Mouse (Mus musculus) left cerebral cortex, postnatal 10 days (tissue): ENCODE measurements around the gene Ilk. TPM values are rescaled to one million over a fixed set of nuclear protein-coding genes. Genes with fewer than 3 reads are reported as not detected.

Experiments used
- DNase-seq, 2 experiments: peaks; one replicate each; pipeline ENCODE4 v3.0.0; 2021 to 2022; ENCODE audit warnings: low spot score in 2 of 2, mixed read lengths in 1 of 2; ENCODE audit errors: extremely low spot score in 1 of 2
- intact Hi-C: fragments of 180-260 bp; cut with DNase I; formaldehyde crosslinking; loops from one replicate; pipeline ENCODE4 v1.15.1; 2025
- total RNA-seq, 2 experiments: library from RNA; stranded (reverse); gene quantifications; 2 replicates each; pipeline ENCODE4 v1.2.3; 2021

The Ilk gene
- total RNA-seq, 2 experiments from 2014 or later, result 97.7 to 117 TPM

DNA sequence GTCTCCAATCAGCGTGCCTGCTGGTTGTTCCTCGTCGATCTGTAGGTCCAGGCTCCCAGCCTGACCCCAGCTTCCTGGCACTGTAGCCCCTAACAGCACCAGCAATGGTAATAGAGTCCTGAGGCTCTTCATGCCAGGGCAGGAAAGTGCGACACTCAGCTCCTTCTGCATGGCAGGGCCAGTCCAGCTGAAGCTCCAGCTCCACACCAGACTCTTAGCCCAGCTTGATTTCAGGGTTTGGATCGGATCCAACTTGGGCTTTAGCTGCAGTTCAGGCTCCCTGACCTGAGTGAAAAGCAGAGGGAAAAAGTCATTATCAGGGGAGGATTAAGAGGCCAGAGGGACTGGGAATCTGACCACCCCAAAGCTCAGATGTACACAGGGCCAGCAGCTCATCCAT is 36.6 kb downstream of the Ilk start:
- intact Hi-C loops, result no loop called here
- no peak for DNase-seq

DNA sequence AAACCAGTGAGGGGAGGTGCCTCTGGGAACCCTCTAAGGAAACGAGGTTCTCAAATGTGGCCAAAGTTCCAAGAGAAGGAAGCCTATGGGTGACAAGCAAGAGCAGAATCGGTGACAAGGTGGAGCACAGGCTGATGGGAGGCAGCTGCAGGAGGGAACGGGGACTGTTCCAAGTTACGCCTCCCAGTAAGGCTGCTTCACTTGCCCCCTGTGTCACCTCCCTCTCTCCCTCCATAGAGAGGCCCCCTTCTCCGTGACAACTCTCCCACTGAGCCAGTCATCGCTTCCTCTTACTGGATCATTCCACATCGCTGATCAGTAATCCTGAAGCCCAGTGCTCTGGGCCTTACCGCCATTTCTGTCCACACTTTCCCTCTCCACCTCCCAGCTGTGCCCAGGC is 38.3 kb downstream of the Ilk start:
- no peak for DNase-seq
- intact Hi-C loops, result no loop called here

DNA sequence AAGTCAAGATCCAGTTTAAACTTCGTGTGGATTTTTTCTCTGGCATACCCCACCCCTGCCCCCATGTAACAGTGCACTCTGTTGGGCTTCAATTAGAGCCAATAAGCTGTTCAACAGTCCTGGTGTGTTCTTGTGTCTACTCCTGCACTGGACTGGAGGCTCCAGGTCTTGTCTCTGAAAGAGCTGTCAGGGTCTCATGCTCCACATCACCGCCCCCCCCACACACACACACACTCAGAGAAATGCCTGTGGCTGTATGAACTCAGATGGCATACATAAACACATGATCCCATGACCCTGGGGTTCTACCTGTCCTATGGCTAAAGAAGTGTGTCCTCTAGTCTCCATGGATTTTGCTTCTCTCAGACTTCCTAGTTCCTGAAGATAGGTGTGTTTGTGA is 39.6 kb downstream of the Ilk start:
- no peak for DNase-seq
- intact Hi-C loops, result no loop called here

DNA sequence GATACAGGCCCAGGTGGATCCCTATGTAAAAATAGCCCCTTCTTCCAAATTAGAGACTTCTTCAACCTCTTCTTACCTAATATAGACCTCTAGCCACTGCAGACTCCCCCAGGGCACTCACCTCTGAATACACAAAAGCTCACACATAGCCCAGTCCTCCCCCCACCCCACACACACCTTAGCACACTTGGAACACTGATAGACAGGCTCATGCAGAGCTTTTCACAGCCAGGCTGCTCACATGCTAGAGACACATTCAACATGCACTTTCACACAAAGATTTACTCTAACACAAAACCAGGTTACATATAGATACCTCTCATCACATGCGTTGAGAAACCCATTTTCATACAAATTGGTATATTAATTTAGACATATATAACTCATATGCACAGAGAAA is 40.9 kb downstream of the Ilk start:
- intact Hi-C loops, result no loop called here
- no peak for DNase-seq

DNA sequence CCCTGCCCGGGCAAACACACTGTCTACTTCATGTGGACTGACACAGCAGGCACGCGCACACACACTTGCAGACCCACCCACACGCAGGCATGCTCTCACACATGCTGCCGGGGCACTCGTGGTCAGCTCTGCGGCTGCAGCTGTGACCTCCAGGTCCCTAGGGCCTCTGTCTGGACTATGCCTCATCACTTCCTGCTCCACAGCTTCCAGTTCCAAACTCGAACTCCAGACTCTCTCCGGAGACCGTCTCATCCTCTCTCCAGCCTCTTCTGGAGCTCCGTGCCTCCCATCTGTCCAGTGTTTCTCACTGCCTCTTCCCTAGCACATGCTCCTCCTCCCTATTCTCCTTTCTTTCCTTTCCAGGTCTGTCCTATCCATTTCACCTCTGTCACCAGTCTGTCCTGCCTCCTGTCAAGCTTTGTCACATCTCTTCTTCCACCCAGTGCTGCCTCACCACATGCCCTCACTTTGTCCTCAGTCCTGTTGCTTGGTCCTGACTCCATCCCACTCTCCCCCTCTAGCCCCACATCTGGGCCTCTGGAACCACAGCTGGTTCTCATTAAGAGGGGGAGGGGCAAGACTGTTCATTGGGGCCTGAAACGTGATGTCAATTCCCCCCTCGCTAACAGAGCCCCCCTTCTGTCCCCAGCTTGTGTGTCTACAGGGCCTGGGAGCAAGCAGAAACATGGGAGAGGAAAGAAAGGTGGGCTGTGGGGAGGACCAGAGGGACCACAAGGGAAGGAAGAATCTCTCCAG is 41.6 kb downstream of the Ilk start:
- DNase-seq, result peak in 1 of 2 experiments; percentile 76
- intact Hi-C loops, result no loop called here

DNA sequence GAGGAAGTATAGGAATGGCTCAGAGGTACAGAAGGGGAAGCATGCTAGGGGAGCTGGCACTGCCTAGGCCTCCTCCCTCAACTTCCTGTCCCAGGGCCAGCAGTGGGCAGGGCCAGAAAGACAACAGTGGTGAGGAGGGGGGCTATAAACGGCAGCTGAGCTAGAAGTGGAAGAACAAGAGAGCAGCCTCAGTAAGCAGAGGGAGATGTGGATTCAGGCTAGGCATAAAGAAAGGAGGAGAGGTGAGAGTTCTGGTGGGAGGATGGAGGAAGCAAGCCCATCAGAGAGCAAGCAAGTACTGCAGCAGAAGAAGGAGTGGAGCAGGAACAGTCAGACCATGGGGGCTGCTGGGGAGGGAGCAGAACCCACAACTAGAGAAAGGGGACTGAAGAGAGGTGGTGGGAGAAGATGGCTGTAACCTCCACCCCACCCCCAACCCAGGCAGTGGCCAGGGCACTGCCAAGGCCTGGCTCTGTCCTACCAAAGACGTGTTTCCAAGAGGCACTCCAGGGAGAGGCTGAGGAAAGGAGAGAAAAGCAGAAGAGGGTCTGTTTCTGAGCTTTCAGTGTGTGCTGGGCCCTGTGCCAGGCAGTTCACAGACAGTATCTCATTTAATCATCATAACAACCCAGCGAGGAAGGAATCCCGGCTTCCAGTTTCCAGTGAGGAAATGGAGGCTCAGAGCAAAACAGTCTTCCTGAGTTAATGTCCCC is 42.3 kb downstream of the Ilk start:
- DNase-seq, result no peak
- intact Hi-C loops, result no loop called here

DNA sequence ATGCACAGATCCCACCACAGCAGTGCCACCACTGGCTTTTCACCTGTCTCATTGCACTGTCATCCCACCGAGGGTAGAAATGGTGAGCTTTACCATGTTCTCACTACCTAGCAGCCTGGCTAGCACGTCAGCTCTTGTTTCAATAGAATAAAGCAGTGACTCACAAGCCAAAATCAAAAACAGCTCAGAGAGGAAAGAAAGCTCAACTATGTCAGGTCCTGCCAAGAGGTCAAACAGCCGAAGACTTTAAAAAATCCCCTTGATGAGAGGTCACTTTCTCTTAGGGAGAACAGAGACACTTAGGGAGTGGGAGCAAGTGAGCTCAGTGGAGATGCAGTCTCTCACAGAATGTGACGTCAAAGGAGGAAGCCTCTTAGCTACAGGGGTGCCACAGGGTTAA is 47.5 kb downstream of the Ilk start:
- no peak for DNase-seq
- intact Hi-C loops, result no loop called here

DNA sequence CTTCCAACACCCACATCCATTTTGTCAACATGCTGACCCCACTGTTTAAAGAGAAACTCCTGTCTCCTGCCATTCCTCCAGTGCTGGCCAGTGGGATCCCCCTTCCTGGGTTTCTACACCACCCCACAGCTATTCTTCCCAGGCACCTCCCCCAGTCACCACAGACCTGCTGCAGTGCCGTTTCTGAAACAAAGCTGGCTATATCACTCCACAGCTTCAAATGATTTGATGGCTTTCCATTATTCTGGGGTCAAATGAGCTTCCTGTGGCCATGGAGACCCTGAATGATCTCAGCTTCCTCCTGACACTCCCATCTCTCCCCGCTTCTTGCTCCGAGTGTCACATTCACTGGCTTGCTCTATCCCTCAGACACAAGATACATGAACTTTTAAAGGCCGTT is 48.2 kb downstream of the Ilk start:
- DNase-seq, result no peak
- intact Hi-C loops, result no loop called here

DNA sequence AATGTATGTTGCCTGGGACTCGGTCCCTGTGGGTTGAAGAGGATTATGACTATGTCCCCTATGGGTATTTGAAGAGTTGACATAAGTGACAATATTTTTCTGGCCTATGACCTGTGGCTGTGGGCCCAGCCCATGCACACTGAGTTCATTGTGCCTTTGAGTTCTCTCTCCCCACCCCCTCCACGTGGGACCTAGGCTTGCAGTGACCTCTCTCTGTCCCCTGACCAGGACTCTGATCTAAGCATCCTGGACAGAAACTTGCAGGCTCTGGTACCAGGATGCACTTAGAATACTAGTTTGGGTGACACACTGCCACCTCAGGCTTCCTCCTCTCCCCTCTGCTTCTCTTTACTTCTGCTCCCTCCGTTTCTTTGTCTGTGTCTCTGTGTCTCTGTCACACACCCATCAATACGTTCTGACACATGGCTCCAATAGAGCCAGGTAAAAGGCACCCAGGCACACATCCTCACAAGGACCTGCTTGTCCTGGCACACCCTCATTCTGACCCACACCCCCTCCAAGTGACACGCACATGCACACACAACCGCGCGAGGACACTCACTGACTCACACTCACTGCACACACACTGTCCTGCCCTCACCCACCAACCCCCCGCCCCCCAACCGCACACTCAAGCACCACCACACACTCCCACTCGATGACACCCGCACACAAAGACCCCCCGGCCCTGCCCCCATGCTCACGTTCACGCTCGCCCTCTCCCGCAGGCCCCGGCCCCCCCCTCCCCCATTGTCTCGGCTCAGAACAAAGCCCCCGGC is 50.3 kb downstream of the Ilk start:
- intact Hi-C loops, result no loop called here
- peak in 1 of 2 experiments; percentile 30 for DNase-seq

DNA sequence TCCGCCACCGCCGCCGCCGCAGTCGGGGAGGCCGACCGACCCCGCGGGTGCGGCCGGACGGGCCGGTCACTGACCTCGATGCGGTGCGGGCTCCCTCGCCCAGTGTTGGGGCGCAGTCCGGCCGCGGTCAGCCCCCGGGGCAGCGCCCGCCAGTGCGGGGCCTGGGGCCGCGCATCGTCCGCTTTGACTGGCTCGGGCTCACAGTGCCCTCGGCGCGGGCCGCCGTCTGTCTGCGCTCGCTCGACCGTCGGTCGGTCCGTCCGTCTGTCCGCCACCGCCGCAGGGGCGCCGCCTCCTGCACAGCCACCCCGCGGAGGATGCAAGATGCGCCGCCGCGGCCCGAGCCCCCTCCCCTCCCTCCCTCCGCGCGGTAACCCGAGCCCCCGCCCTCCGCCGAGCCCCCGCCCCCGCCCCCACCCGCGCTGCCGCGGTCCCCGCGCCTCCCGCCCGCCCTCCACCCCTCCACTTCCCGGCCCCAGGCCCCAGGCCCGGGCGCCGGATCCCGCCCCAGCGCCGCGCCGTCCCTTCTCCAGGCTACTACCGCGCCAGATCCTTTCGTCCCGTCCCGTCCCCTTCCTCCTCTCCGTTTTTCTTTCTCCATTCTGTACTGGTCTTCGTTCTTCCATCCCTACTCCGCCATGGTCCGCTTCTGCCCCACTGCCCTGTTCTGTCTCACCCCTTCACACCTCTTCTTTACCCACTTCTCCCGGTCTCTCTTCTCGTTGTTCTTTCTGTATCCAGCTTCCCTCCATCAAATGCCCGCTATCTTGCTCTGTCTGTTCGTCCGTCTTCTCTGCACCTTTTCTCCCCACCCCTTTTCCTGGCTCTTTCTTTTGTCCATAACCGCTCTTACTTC is 51.1 kb downstream of the Ilk start, which contains the start of gene Dchs1:
Gene Dchs1 (minus strand): TSS at position 370 of the 856 bp plus-strand sequence.
- peak in 1 of 2 experiments; percentile 70 for DNase-seq
- intact Hi-C loops, result no loop called here

DNA sequence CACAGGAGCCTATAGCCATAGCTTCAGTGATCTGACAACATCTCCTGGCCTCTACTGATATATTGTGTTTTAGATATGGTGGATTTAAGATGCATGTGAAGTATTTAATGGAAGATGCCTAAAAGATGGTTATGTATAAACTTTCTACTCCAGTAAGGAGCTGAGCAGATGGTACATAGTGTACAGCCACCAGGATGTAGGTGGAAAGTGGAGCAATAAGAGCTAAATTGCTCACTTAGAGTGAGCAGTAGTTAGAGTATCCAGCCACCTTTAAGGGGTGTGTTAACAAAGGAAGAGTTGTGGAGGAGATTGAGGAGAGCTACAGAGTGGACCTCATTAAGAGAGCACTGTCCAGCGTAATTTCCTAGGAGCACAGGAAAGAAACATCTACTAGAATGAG is 54.8 kb downstream of the Ilk start:
- intact Hi-C loops, result loop anchor here (10.0 kb wide), 1 partner anchor 56 kb away; the partner anchor contains the start of genes Ilk and Rrp8
- no peak for DNase-seq

Other genes starting within 250 kb of the Ilk start
- gene Smpd1, start 182.2 kb upstream of the Ilk start, total RNA-seq, result 100 to 1,000 TPM in 1 of 2 experiments, 10 to 100 TPM in 1; 99.5 to 101 TPM
- gene Apbb1, start 154.9 kb upstream of the Ilk start, total RNA-seq, result 100 to 1,000 TPM; 422 to 438 TPM
- gene Hpx, start 136.5 kb upstream of the Ilk start, total RNA-seq, result not detected
- gene Trim3, start 103.0 kb upstream of the Ilk start, total RNA-seq, result 100 to 1,000 TPM; 144 to 151 TPM
- gene Timm10b, start 96.5 kb upstream of the Ilk start, total RNA-seq, result 10 to 100 TPM; 76.9 to 82.2 TPM
- gene Arfip2, start 96.2 kb upstream of the Ilk start, total RNA-seq, result 10 to 100 TPM; 88.1 to 97.9 TPM
- gene Gm45799, start 96.0 kb upstream of the Ilk start, total RNA-seq, result 10 to 100 TPM; 10.8 to 11.6 TPM
- 1 to 10 TPM; 4.9 to 6.1 TPM for gene Dnhd1, start 85.8 kb upstream of the Ilk start, total RNA-seq
- gene Rrp8, start 793 bp downstream of the Ilk start, total RNA-seq, result 10 to 100 TPM in 1 of 2 experiments, 1 to 10 TPM in 1; 9.9 to 16.0 TPM
- gene Taf10, start 7.8 kb downstream of the Ilk start, total RNA-seq, result 100 to 1,000 TPM; 144 to 152 TPM
- gene Tpp1, start 15.6 kb downstream of the Ilk start, total RNA-seq, result 10 to 100 TPM; 32.6 to 40.0 TPM
- gene Dchs1, start 51.1 kb downstream of the Ilk start, total RNA-seq, result 10 to 100 TPM; 31.1 to 34.7 TPM
- gene Mrpl17, start 74.5 kb downstream of the Ilk start, total RNA-seq, result 100 to 1,000 TPM; 109 to 110 TPM
- under 1 TPM in 1 of 2 experiments, not detected in 1; 0.39 TPM for gene Gm4070, start 217.4 kb downstream of the Ilk start, total RNA-seq